Mouse (Mus musculus): ENCODE results near the gene Gps1.
"Not testable (repeated sequence)": the region's sequence is repeated elsewhere in the genome, so short reads cannot be mapped to it uniquely, and the experiment has no call there.

The Gps1 gene

DNA sequence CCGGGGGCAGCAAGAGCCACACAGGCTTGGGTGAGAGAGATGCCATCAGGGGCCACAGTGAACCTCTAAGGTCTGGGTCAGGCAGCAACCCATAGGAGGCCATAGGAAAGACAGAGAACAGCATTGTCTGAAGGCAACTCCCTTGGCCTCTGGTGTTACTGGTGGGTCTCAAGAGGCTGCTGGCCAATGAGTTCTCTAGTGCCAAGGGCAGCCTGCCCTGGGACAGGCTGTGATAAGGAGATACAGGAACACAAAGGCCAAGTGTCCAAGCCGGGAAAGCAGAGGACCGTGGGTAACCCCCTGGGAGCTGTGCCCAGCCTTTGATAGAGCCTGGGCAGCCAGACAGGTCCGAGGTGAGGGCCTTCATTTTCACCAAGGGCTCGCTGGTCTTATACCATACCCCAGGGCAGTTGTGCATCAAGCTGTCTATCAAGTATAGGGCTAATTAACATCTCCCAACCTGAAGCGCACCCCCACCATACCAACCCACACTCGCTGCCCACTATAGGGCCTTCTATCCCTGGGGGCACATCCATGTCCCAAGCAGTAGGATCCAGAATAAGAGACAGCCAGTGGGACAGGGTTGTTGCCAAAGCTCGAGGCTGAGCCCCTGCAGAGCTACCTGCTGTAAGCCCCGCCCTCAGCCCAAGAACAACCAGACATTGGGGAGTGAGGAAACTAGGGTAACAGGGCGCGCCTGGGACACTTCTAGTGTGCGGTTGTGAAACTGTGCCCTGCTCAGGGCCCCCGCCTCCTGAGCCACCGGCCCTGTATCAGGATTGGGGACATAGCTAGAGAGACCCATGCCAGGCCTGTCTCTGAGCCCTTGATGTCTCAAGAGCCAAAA is 37.2 kb downstream of the Gps1 start:
- DNase-seq (ENCODE audit: extremely low read depth, low read depth) = no peak

DNA sequence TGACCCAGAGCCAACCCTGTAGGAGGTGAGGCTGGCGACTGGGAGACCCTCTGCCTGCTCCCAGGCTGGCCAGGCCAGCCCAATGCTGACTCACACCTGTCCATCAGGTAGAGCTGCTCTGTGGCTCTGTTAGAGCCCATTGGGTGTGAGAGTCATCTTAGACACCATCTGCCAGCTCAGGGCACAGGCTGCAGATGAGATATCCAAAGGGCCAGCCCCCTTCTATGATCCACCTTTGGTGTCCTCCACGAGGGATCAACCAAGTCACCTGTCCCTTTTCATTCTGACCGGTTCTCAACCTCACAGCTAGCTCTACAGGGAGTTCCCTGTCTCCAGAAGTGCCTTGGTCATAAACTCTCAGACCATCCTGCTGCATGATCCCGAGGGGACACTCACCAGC is 38.2 kb downstream of the Gps1 start:
- no peak for DNase-seq (ENCODE audit: extremely low read depth, low read depth)

- DNase-seq (ENCODE audit: extremely low read depth, low read depth) = peak; percentile 26
Measured at GRCm38 (mm10) chr11:120822831-120823550, 38.9 kb downstream of the Gps1 start.

- peak; percentile 20 for DNase-seq (ENCODE audit: extremely low read depth, low read depth)
Measured at GRCm38 (mm10) chr11:120823551-120823947, 39.5 kb downstream of the Gps1 start.

DNA sequence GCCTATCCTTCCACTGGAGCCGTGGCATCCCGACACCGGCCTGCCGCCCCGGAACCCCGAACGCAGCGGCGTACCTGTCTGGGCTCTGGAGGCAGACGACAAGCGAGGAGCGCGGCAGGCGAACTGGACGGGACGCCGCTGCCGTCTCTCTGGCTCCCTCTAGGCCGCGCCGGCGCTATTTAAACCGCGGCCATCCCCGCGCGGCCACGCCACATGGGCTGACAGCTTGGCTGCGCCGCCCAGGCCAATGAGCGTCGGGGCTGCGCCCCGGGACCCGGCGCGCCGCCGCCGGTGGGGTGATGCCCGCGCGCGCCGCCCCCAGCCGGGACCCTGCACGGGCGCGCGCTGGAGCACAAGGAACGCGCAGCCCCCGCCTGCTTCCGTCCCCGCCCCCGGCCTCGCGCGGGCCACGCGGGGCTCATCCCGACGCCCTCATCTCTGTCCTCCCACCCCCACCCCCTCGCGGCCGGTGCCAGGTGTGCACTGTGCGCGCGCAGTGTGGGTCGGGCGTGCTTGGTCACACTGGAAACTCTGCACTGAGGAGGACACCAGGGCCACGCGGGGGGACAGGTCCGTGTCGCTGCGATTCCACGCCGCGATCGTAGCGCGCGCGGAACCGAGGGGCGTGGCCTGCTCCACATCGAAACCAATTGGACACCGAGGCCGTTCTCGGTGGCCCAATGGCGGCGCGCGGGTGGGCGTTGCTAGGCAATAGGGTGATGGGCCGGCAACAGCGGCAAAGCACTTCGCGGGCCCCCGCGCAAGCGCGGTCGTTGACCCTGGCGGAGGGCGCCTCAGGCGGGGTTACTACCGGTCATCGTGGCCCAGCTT is 40.1 kb downstream of the Gps1 start, which contains the start of gene Fasn:
Fasn (minus strand) TSS at position 592 of the 831 bp plus-strand sequence.
- DNase-seq (ENCODE audit: extremely low read depth, low read depth) = peak; percentile 80

DNA sequence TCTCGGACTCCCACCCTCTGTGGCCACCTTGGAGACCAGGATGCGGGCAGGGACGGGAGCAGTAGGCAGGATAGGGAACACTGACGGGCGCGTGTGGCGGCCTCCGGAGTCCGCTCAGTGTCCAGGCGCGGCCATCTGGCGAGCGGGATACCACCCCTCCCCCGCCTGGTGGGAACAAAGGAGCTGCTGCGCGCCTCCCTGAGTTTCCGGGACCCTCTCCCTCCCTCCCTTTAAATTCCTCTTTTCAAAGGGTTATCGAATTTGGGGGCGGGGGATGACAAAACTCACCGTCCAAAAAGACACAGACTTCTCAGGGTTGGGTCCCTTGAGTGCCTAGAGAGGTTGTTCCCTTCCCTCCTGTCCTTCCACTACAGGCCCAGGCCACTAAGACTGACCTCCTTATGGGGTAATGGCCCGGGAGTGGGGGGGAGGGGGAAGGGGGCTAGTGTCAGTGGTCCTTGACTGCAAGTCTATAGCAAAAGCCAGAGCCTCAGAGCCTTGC is 40.8 kb downstream of the Gps1 start:
- DNase-seq (ENCODE audit: extremely low read depth, low read depth) = peak; percentile 26

GRCm38 (mm10) chr11:120825289-120825863 is 41.3 kb downstream of the Gps1 start:
- DNase-seq (ENCODE audit: extremely low read depth, low read depth) = no peak

DNA sequence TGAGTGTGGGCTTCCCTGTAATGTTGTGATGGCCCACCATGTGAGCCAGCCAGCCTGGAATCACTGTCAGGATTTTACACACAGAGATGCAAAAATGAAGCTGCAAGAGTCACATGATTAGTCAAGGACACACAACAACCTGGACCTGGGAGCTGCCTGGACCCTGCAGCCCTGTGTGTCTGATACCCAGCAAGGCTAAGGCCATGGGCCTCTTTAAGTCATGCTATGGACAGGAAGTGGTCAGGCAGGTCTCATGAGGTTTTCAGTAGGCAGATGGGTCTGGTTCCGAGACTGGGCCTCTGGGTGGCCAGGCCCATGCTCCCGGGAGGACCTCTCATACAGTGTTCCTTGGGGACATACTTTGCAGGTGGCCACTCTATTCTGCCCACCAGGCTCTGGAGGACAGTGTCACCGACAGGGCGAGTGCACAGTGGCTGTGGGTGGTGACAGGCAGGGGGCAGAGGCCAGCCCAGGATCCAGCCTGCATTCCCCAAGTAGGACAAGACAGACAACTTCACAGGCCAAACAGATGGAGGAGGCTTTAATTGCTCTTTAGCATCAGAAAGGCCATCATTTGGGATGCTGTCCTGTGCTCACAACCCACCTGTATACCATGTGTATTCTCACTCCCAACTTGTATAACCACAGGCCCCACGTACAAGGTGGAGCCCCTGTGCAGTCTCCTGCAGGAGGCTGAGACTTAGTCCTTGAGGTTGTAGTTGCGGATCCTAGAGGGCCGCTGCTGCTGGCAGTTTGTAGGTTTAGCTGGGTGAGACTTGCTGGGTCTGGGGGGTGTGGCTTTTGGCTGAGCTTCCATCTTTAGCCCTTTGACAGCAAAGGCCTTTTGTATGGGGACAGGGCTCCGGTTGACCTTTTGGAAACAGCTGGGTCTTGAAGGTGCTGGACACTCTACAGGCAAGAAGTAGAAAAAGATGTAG is 42.2 kb downstream of the Gps1 start:
- no peak for DNase-seq (ENCODE audit: extremely low read depth, low read depth)

GRCm38 (mm10) chr11:120828416-120828815 is 44.3 kb downstream of the Gps1 start:
- DNase-seq (ENCODE audit: extremely low read depth, low read depth) = no peak

DNA sequence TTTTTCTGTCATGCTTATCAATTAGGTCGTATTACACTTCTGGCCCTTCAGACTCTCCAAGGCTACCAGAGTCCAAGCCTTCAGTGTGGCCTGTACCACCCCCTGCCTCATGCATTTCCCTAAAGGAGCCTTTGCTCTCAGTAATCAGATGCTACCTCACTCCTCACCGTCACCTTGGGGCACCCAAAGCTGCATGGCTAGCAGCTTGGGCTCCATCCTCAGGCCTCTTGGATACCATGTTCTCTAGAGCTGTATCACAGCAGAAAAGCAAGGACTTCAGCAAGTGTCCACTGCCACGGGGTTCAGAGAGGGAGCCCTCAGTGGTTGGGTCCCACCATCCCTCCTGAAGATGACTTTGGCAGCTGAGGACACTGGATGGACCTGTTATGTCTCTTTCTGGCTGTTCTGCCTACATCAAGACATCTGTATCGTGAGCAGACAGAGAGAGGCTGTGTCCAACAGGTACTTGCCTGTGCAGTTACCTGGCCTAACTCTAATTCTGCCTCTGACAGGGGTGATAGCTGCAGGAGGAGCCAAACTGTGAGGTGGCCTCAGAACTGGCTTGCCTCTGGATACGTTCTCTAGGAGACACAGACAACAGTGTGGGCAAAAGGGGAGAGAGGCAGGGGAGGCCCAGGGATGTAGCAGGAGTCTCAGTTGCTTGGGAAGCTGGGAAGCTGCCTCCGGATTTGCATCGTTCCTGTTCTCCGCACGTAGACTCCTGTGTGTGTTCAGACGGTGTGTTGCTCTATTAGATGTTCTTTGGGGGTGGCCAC is 45.9 kb downstream of the Gps1 start:
- DNase-seq (ENCODE audit: extremely low read depth, low read depth) = no peak

GRCm38 (mm10) chr11:120830686-120831085 is 46.6 kb downstream of the Gps1 start:
- no peak for DNase-seq (ENCODE audit: extremely low read depth, low read depth)

- no peak for DNase-seq (ENCODE audit: extremely low read depth, low read depth)
Measured at GRCm38 (mm10) chr11:120831659-120832440, 47.8 kb downstream of the Gps1 start.

- not testable (repeated sequence) for DNase-seq (ENCODE audit: extremely low read depth, low read depth)
Measured at GRCm38 (mm10) chr11:120832962-120833361, 48.9 kb downstream of the Gps1 start.

- DNase-seq (ENCODE audit: extremely low read depth, low read depth) = no peak
Measured at GRCm38 (mm10) chr11:120833555-120834280, 49.6 kb downstream of the Gps1 start.
